Mouse (Mus musculus) embryonic facial prominence, embryonic 11.5 days (tissue): ENCODE measurements at regions not wholly inside any gene's neighbourhood (a gene's known extent, or its start where the extent isn't known, plus 50 kb on each side); places are given as distances from the start of the nearest gene placed in this dataset.

Experiments used
- ATAC-seq: fragments of 200-750 bp; cut with Nextera tagmentation; replicated peaks from 2 replicates; pipeline ENCODE4 v1.8.0; 2017; ENCODE audit warnings: low read depth; ENCODE audit not compliant: insufficient number of reproducible peaks, low FRiP score, low TSS enrichment
- DNase-seq: peaks from one replicate; pipeline ENCODE4 v3.0.0-alpha.2; 2015; ENCODE audit warnings: low spot score
- H3K27ac ChIP-seq: fragments of 300-500 bp; sonication (generic); replicated peaks from 2 replicates; pipeline ENCODE4 v1.5.1; 2014; ENCODE audit warnings: mild to moderate bottlenecking, low read depth, low read length, control low read depth
- H3K27me3 ChIP-seq: fragments of 300-500 bp; sonication (generic); 2 replicates; pipeline ENCODE4 v1.6.1; 2014; ENCODE audit warnings: mild to moderate bottlenecking, low read length, moderate library complexity, mixed read lengths; ENCODE audit not compliant: control insufficient read depth, insufficient read depth
- H3K36me3 ChIP-seq: fragments of 300-500 bp; sonication (generic); replicated peaks from 2 replicates; pipeline ENCODE4 v1.6.1; 2014; ENCODE audit warnings: low read depth, mild to moderate bottlenecking, low read length, moderate library complexity, mixed read lengths; ENCODE audit not compliant: control insufficient read depth, insufficient read depth
- H3K4me1 ChIP-seq: fragments of 300-500 bp; sonication (generic); 2 replicates; pipeline ENCODE4 v1.6.1; 2014; ENCODE audit warnings: low read length, mixed read lengths; ENCODE audit not compliant: control insufficient read depth, insufficient read depth
- H3K4me2 ChIP-seq: fragments of 300-500 bp; sonication (generic); 2 replicates; pipeline ENCODE4 v1.6.1; 2014; ENCODE audit warnings: low read depth, mild to moderate bottlenecking, control low read depth, low read length, moderate library complexity
- H3K4me3 ChIP-seq: fragments of 300-500 bp; sonication (generic); 2 replicates; pipeline ENCODE4 v1.5.1; 2014; ENCODE audit warnings: low read depth, low read length, control low read depth
- H3K9ac ChIP-seq: fragments of 300-500 bp; sonication (generic); replicated peaks from 2 replicates; pipeline ENCODE4 v1.6.1; 2014; ENCODE audit warnings: mild to moderate bottlenecking, control low read depth, low read length
- H3K9me3 ChIP-seq: fragments of 300-500 bp; sonication (generic); replicated peaks from 2 replicates; pipeline ENCODE4 v1.6.1; 2016; ENCODE audit warnings: mild to moderate bottlenecking, low read length, inconsistent platforms, mixed read lengths; ENCODE audit not compliant: control insufficient read depth
- WGBS: fragments of 180-500 bp; shearing (Covaris S2); extraction: QIAGEN DNeasy Blood & Tissue Kit; methylation state at CpG from one replicate; pipeline ENCODE4 v1.1.7; 2014; 5-methylcytosine and 5-hydroxymethylcytosine counted together

DNA sequence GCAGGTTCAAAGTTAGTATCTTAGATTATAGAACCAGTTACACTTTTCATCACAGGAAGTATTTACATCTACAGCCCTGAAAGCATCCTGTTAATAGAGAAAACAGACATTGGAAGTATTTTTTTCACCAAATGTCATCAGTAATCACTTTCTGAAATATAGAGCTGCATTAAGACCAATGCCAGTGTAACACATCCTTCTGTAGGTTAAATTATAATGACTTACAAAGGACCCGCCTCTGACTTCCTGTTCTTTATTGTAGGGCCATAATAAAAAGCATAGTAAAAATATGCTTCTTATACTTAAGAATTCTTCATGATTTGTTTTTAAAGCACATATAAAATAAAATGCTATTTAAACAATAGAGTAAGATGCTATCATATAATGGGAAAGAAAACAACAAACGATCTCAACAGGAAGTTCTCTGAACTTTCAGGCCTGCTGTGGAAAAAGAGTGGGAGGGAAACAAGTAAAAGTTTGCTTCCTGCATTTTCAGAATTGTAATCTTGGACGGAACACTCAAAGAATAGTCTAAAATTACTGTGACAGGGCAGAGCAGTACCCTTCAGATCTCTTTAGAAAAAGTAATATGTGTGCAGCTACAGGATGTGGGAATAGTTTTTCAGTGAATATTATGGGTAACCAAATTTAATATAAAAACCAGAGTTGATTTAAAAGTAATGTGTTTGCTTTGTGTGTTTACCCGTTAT lies 116.0 kb upstream of the Dock10 start:
- H3K9ac ChIP-seq, result no peak overlapping the region
- H3K4me1 ChIP-seq, result no peaks in the 10 kb centered on the region
- no peak for ATAC-seq
- WGBS, result 78% methylated on average over 4 of the region's 4 CpGs
- no peaks in the 10 kb centered on the region for H3K9me3 ChIP-seq
- H3K27ac ChIP-seq, result no peak overlapping the region
- H3K4me2 ChIP-seq, result no peak overlapping the region
- no peak overlapping the region for H3K4me3 ChIP-seq
- no peaks in the 10 kb centered on the region for H3K36me3 ChIP-seq
- no peak for DNase-seq
- H3K27me3 ChIP-seq, result no peaks in the 10 kb centered on the region

DNA sequence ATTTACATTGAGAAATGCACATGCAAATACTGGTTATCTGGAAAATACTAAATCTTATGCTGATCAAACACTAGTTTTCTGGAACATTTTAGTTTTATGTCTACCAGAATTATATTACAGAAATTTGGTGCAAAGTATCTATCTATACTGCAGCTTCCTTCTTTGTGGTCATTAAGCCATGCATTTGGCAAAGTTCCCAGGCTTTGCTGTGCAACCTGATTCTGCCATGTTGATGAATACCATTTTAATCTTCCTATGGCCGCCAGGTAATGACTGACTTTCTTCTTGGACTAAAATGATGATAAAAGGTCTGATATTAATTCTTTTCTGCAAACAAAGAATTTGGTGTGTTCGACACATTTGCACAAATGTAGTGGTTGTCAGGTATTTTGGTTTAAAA lies 115.3 kb upstream of the Dock10 start:
- ATAC-seq (no peak), DNase-seq (no peak)
- no peak overlapping the region for H3K9ac ChIP-seq
- no peaks in the 10 kb centered on the region for H3K36me3 ChIP-seq
- H3K9me3 ChIP-seq, result no peaks in the 10 kb centered on the region
- H3K27me3 ChIP-seq, result no peaks in the 10 kb centered on the region
- no peak overlapping the region for H3K4me3 ChIP-seq
- H3K4me1 ChIP-seq, result no peaks in the 10 kb centered on the region
- no peak overlapping the region for H3K4me2 ChIP-seq
- H3K27ac ChIP-seq, result no peak overlapping the region
- WGBS, result 74% methylated on average over 2 of the region's 2 CpGs

DNA sequence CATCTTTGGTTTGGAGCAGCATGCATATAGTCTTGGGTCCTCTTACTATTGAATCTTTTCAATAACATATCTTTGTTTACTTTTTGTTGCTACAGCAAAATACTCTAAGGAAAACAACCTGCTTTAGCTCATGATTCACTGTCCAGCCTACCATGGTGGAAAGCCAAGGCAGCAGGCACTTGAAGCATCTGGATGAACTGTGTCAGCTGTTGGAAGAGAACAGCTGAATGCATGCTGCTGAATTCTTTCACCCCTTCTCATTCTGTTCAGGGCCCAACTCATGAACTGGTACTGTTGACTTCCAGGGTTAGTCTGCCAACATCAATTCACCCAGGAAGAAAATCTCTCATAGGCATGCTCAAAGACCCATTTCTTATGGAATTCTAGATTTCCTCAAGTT lies 110.5 kb upstream of the Dock10 start:
- no peaks in the 10 kb centered on the region for H3K4me1 ChIP-seq
- no peak overlapping the region for H3K4me3 ChIP-seq
- no peak overlapping the region for H3K4me2 ChIP-seq
- H3K27ac ChIP-seq, result no peak overlapping the region
- no peaks in the 10 kb centered on the region for H3K9me3 ChIP-seq
- ATAC-seq (no peak), DNase-seq (no peak)
- no peak overlapping the region for H3K9ac ChIP-seq
- no peaks in the 10 kb centered on the region for H3K27me3 ChIP-seq
- no peaks in the 10 kb centered on the region for H3K36me3 ChIP-seq

DNA sequence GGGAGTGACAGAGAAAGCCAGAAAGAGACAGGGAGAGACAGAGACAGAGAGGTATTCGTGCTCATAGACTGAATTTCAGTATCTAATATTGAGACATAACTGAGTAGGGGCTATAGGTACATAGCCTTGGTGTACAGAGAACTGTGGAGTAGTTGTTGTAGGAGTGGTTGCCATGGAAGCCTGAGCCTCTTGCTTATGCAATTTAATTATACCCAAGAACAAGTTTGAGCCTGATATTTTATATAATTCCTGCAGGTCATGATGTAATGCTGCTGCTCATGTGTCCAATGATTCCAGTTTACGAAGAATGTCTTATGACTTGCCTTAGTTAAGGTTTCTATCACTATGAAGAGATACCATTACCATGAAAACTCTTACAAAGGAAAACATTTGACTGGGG lies 98.7 kb upstream of the Dock10 start:
- Histone ChIP-seq H3K27me3 (no peaks in the 10 kb centered on the region), H3K36me3 (no peaks in the 10 kb centered on the region), H3K9ac (no peak overlapping the region), H3K9me3 (no peaks in the 10 kb centered on the region), H3K4me3 (no peak overlapping the region), H3K4me1 (no peaks in the 10 kb centered on the region), H3K27ac (no peak overlapping the region), H3K4me2 (no peak overlapping the region)
- no peak for ATAC-seq
- DNase-seq, result no peak
- WGBS, result 76% methylated on average over 2 of the region's 2 CpGs

DNA sequence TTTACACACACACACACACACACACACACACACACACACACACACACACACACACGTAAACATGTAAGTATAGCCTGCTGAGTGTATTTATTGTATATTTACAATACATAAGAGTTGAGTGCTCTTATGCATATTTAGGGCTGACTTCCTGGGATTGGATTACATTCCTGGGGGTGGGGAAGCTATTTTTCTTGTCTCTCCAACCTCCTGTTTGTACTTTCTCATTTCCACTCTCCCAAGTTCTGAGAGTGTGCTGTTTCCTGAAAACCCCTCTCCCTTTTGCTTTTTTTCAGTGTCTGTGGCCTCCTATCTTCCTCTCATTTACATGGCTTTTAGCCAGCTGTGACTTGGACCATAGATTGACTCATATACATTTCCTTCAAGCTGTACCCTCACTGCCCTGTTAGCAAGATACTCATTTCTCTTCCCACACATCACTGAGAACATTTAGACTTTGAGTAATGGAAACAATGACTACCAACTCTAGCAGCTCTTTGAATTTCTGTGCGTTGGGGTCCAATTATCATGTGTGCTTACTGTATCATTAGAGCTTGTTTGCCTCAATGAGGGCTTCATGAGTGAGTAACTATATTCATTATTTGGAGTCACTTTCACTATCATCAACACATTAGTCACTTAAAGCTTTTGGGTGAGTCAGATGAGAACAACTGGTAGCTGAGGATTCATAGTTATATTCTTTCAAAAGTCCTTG lies 96.8 kb upstream of the Dock10 start:
- Histone ChIP-seq H3K27ac (no peak overlapping the region), H3K4me2 (no peak overlapping the region), H3K4me3 (no peak overlapping the region), H3K36me3 (no peaks in the 10 kb centered on the region), H3K4me1 (no peaks in the 10 kb centered on the region), H3K27me3 (no peaks in the 10 kb centered on the region), H3K9me3 (no peaks in the 10 kb centered on the region), H3K9ac (no peak overlapping the region)
- ATAC-seq (no peak), DNase-seq (peak; percentile 6)
- 77% methylated on average over 2 of the region's 2 CpGs for WGBS

DNA sequence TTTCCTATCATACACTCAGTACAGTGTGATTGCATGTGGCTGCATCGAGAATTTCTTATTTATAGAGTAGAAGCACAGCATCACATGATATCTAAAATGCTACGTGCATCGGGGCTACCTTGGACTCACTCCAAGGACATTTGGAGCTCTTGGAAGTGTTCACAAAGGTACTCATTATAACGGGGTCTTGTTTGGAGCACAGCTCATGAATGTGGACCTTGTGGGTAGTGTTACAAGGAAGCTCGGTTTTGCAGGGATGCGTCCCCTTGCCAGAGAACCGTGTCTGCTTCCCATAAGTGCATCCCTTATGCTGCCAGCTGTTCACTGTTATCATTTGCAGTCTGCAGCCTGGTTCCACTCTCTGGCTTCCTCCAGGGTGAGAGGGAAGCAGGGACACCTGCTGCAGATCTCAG lies 96.0 kb upstream of the Dock10 start:
- H3K9me3 ChIP-seq, result no peaks in the 10 kb centered on the region
- 47% methylated on average over 7 of the region's 7 CpGs for WGBS

DNA sequence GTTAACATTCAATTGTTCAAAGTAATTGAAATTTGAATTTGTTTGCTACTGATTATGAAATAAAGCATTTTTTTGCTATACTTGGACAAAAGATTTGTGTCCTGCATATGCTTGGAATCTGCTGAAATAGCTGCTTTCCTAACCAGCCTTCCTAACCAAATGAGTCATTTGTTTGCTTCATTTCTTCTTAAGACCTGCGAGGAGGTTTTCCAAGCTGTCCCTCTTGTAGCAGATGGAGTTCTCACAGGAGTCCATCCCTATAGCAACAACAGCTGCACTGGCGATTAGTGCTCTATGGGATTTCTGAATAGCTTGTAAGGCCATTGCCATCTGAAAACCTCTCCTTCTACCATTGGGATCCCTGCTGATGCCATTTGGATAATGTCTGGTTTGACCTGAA lies 94.4 kb upstream of the Dock10 start:
- no peaks in the 10 kb centered on the region for H3K9me3 ChIP-seq
- no peaks in the 10 kb centered on the region for H3K27me3 ChIP-seq
- no peak overlapping the region for H3K9ac ChIP-seq
- DNase-seq (no peak), ATAC-seq (no peak)
- no peaks in the 10 kb centered on the region for H3K4me1 ChIP-seq
- no peak overlapping the region for H3K27ac ChIP-seq
- no peak overlapping the region for H3K4me3 ChIP-seq
- no peaks in the 10 kb centered on the region for H3K36me3 ChIP-seq
- WGBS, result 74% methylated on average over 2 of the region's 2 CpGs
- no peak overlapping the region for H3K4me2 ChIP-seq

More for the DNA sequence above, 96.0 kb upstream of the Dock10 start:
- H3K4me2 ChIP-seq, result no peak overlapping the region
- H3K4me3 ChIP-seq, result no peak overlapping the region
- DNase-seq, result peak; percentile 33
- H3K9ac ChIP-seq, result no peak overlapping the region
- H3K27ac ChIP-seq, result no peak overlapping the region
- H3K4me1 ChIP-seq, result no peaks in the 10 kb centered on the region
- no peaks in the 10 kb centered on the region for H3K36me3 ChIP-seq
- H3K27me3 ChIP-seq, result no peaks in the 10 kb centered on the region
- ATAC-seq, result 0 out of 2 replicates have a peak, but pooled peaks have one; percentile 62

DNA sequence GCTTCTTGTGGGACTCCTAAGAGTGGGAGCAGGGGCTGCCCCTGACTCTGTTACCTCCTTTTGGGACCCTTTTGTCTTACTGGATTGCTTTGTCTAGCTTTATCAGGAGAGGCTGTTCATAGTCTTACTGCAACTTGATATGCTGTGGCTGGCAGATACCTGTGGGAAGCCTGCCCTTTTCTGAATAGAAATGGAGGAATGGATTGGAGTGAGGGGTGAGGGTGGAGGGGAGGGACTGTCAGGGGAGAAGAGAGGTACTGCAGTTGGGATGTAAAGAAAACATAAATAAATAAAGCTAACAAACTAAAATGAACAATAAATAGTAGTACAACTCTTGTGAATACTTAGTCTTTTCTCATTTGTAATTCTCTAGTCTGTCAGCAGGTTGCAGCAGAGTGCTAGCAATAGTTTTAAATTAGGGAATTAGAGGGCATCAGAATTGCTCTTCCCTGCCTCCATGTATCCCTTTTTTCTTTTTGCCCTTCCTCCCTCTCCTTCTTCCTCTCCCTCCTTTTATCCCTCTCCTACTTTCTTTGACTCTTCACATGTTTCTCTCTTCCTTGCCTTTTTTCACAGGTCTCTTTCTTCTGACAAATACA lies 72.0 kb upstream of the Dock10 start:
- ATAC-seq (no peak), DNase-seq (peak; percentile 51)
- Histone ChIP-seq H3K4me2 (no peak overlapping the region), H3K4me1 (no peaks in the 10 kb centered on the region), H3K36me3 (no peaks in the 10 kb centered on the region), H3K27ac (no peak overlapping the region), H3K9ac (no peak overlapping the region), H3K9me3 (no peaks in the 10 kb centered on the region), H3K27me3 (no peaks in the 10 kb centered on the region), H3K4me3 (no peak overlapping the region)
